Mouse (Mus musculus): ENCODE data around the gene Rgs7. TPM values are rescaled to one million over a fixed set of nuclear protein-coding genes. Genes with fewer than 3 reads are reported as not detected.

Gene Rgs7
- total RNA-seq, 2 experiments from 2014 or later: 69.1 to 70.0 TPM

DNA sequence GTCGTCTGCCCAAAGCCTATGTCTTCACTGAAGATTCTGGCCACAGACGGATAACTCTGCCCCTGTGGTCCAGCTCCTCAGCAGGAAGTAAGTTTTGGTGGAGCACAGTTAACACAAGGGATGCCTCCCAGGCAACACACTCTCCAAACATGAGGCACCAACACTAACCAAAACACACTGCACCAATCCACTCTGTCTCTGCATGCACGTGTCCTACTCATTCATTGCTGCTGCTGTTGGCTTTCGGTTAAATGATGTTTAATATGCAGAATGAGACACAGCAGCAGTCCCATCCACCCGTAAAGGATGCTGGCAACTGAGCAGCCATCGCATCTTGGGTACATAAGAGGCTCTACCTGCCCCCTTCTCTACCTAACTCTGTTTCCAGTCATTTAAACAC is 59.2 kb downstream of the Rgs7 start:
- intact Hi-C loops (cut with DNase I): no loop called here
- peak; percentile 5 for DNase-seq

DNA sequence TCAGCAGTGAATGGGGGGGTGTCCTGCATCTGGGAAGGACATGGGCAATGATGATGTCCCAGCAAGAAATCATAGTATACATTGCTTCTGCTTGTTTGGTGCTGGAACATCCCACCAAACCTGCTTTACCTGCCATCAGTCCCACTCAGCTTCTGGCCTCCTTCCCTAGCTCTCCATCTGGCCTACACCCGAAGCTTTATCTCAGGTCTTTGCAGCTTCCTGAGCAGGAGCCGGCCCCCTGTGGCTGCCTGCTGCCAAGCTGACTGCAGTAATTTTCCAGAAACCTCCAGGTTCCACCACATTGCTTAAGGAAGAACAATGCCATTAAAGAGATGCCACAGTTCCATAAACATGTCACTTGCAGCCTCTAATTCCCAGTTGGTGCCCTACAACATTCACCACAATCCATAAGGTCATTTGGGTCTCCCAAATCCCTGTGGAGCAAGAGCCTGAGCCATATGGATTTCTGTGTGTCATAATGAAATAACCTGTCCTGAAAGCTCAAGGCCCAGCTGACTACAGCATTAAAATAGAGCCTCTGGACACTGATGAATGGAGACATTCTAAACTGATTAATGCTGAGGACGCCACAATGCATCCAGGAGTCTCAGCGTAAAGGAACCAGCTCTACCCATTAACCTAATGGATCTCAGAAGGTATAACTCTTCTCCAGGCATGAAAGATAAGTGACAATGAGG is 60.8 kb downstream of the Rgs7 start:
- peak; percentile 30 for DNase-seq
- intact Hi-C loops (cut with DNase I): no loop called here

DNA sequence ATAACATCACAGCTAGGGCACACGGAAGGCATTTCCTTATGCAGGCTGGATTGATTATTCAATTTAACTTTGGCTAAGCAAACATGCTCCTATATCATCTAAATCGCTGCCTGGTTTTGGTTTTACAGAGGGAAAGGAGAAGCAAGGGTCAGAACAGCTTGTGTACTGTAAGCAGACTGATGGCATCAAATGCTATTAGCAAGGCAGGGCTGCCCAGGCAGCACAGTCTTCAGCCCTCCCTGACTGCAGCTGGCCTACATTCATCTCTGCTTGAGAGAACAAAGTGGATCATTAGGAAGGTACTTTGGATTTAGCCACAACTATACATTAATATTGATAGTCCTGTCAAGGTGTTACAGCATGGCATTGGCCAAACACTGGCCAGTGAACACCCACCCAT is 65.2 kb downstream of the Rgs7 start:
- no peak for DNase-seq
- intact Hi-C loops (cut with DNase I): no loop called here

DNA sequence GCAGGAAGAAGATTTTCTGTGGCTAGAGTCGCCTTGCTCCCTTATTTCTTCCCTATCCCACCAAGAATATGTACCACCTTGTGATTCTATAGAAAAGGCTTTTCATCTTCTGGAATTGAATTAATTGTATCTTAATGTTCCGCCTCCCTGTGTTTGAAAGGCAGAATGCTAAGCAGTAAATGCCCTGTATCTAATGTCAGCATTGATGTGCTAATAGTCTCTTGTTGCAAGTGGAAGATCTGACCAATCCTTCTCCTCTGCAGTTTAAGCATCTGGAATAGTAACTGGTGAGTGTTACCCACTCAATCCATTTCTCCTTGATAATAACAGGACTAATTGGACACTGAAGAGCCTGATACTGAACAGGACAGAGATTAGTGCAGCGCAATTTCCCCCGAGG is 65.9 kb downstream of the Rgs7 start:
- intact Hi-C loops (cut with DNase I): no loop called here
- DNase-seq: no peak

DNA sequence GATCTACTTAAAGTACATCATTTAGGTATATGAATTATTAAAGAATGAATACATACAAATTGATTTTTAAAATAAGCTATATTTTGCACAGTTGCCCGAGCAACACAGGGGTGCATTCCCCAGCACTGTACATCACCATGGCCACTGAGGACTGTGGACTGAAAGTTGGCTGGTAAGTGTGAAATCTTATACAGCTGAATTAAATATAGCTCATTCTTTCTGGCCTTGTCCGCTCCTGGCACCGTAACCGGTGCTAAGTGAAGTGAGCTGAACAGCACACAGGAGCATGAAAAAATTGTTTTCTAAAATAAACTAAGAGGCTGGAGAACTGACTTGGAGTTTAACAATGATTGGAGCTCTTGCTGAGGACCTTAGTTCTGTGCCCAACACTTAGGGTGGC is 71.4 kb downstream of the Rgs7 start:
- intact Hi-C loops (cut with DNase I): no loop called here
- no peak for DNase-seq

DNA sequence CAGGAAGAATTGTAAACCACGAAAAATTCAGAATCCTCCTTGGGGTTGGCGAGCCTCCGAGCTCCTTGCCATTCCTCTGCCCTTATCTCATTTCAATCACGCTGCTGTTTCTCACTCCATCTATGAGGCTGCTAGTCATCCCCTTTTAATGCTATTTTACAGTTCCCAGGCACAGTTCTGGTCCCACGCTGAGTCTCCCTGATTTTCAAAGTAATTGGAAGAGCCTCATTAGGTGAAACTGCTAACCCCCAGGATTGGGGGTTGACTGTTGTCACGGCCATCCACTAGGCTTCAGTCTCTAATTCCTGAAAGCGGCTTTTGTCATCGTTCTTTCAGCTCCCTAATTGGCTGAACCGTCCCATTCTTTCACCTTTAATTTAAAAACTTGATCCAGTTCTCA is 76.6 kb downstream of the Rgs7 start:
- DNase-seq: no peak
- intact Hi-C loops (cut with DNase I): no loop called here

DNA sequence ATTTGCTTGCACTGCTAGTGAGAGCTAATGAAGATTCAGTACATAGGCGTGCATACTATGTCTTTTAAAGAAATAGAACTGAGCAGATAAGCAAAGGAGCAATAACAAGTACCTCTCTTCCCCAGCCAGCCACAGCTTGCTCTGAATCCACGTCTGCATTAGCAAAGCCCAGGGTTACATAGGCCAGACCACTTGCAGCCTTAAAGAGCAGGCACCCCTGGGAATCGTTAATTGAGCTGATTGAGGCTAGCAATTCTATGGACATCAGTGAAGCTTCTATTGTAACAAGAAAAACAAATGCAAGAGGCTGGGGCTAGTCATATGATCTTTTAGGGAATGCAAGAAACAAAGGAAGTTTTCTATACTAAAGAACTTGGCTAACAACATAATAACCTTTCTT is 81.9 kb downstream of the Rgs7 start:
- intact Hi-C loops (cut with DNase I): no loop called here
- no peak for DNase-seq

DNA sequence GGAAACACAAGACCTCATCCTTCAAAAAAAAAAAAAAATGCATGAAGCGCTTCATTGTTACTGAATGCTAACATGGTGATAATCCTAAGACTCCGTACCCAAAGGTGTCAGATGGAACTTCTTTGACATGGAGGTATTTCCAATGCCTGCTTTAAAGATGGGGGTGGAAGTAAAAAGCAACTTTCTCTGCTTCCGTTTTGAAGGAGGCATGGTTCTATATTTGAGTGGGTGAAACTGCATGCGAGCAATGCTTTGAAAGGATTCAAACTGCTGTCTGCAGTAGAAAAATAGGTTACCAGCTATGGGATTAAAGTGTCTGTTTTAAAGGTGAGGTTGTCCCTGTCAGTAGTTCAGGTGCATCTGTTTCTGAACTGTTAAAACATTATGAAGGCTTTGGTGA is 100.4 kb downstream of the Rgs7 start:
- no peak for DNase-seq
- intact Hi-C loops (cut with DNase I): no loop called here

DNA sequence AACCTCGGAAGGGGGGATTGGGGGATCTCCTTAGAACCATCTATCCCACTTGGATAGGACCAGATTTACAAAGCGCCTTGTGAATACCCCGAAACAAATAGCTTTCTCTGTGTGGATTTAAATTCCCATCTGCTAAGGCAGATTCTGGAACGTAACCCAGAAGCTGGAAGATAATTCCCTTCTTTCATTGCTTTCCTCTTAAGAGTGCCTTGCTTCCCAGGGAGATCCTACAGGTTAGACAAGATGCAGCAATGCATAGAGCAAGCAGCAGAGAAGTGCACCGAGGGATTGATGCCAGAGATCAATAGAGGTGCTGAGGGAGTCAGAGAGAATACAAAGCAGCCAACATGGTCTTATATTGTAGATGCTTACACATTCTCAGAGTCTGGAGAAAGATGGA is 103.0 kb downstream of the Rgs7 start:
- intact Hi-C loops (cut with DNase I): no loop called here
- DNase-seq: no peak

DNA sequence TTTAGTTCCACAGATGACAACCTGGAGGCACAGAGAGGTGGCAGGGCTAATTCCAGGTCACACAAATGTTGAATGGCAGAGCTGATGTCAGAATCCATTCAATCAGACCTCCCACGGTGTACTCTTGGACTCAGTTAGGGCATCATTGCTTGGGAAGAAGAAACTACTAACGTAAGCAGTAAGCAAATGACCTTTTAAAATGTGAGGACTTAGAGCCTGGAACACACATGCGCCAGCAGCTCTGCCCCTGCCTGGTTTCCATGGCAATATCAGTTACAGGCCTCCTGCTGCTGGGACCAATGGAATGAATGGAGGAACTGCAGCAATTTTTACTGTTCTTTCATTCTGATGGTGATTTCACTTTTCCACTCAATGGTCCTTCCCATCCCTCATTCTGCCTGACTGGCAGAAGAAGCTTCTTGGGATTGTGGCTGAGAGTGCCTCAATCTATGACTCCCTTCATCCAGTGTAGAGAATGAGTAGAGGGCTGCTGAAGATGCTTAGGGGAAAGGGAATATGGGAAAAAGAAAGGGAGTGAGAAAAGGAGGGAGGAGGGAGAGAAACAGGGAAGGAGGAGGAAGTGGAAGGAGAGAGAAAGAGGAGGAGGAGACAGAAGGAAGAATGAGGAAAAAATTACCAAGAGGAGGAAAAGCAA is 106.6 kb downstream of the Rgs7 start:
- intact Hi-C loops (cut with DNase I): no loop called here
- peak; percentile 20 for DNase-seq

DNA sequence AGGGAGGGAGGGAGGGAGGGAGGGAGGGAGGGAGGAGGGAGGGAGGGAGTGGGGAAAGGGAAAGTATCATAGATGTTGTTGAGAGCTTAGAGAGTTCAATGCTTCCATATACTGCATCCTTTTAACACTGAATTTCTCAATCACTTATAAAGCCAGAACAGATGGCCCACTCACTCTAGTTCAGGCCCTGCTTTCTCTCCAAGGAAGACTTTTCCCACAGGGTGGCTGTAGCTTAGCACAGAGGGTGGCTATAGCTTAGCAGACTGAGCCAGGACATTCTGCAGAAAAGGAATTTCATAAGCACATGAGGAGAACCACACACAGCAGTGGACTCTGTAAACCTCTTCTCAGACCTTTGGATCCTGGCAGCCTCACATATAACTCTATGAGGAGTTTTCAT is 119.7 kb downstream of the Rgs7 start:
- intact Hi-C loops (cut with DNase I): no loop called here
- DNase-seq: no peak

DNA sequence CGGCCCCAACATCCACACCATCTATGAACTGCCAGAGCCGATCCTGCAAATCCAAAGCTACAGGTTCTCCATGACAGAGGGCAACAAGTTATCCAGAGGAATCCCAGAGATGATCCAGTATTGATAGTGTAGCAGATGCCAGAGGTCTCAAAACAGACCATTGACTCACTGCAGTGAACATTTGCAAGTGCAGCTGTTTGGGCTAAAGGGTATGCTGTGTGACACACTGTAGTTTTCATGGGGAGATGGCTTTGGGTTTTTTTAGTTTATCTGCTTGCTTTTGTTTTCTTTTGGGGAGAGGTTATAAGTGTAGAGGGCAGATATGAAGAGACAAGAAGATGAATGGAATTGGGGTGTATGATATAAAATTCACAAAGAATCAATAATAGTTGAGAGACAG is 124.2 kb downstream of the Rgs7 start:
- intact Hi-C loops (cut with DNase I): no loop called here
- DNase-seq: no peak

DNA sequence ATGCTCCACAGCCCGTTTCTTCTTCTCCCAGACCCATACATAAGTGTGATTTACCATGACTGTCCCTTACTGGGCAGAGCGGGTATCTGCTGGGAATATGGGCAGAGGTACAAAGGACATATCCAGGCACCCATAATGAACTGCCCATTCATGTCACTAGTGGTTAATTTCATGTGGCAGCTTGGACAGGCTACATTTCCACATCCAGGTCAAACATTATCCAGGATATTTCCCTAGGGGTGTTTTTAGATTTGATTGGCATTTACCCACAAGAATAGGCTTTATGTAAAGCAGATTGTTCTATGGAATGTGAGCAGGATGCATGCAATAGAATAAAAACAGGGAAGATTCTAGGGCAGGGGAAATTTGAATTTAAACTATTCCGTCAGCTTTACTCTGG is 128.7 kb downstream of the Rgs7 start:
- intact Hi-C loops (cut with DNase I): no loop called here

DNA sequence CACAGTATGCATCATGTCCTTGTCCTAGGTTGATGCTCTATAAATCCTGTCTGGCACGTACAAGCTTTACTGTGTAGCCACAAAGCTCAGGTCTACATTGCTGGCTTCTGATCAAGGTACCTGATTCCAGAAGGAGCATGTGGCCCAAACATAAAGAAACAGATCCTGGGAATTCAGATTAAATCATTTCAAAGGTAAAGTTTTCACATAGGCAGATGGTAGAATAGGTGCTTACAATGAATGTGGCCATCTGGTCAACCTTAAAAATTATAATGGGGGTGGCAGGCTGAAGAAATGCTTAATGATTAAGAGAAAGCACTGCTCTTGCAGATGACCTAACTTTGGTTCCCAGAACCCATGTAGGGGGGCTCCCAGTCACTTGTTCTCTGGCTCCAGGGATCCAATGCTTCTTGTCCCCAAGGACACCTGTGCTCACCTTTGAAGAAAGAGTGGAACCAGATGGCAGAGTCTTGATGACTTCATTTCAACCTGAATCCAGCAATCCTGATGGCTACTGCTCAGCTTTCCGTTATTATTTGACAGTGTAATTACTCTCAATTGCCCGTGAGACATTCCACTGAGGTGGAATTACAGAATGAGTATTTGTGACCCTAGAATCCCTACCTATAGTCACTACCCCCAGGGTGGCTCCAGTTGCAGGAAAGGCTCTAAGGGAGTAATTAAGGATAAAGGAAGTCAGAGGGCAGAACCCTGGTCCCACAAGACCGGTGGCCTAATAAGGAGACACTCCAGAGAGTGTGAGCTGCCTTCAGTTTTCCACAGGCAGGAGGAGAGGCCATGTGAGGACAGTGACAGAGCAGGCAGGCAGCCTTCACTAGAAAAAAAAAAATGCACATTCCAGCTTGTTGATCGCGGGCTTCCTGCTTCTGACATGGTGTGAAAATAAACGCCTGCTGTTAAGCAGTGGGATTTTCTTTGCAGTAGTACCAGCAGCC is 132.6 kb downstream of the Rgs7 start:
- no peak for DNase-seq

More for the DNA sequence above, 128.7 kb downstream of the Rgs7 start:
- no peak for DNase-seq

DNA sequence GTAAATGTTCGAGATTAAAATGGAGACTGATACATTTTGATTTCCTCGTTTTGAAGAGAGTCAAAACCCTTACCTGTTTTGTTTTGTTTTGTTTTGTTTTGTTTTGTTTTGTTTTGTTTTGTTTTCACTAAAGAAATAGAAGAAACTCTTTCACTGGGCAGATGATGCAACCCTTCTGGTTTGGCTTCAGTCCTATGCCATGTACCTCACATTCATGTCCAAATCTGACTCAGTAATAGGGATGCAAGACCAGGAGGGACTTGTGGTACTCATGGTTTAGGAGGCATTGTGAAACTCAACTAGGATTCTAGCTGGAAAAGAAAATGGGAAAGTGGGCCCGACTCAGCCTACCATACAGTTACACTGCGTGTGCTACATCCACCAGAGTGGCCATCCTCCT is 139.4 kb downstream of the Rgs7 start:
- intact Hi-C loops (cut with DNase I): no loop called here
- DNase-seq: no peak

More for the DNA sequence above, 132.6 kb downstream of the Rgs7 start:
- intact Hi-C loops (cut with DNase I): no loop called here

DNA sequence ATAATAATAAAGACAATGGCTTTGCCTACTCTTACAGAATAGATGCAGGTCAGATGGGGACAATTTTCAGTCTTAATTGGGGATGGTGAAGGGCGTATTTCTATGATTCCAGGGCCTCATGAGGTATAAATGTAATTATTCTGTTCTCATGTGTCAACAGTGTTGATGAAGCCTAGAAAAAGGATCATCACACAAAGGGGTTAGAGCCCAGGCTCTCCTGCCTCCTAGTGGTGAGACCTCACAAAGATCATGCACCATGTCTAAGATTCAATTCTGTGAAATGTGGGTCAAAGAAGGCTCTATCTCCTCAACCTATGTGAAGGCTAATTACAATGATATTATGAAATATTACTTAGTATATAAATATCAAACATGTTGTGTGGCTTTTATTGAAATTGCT is 146.1 kb downstream of the Rgs7 start:
- DNase-seq: no peak
- intact Hi-C loops (cut with DNase I): no loop called here

DNA sequence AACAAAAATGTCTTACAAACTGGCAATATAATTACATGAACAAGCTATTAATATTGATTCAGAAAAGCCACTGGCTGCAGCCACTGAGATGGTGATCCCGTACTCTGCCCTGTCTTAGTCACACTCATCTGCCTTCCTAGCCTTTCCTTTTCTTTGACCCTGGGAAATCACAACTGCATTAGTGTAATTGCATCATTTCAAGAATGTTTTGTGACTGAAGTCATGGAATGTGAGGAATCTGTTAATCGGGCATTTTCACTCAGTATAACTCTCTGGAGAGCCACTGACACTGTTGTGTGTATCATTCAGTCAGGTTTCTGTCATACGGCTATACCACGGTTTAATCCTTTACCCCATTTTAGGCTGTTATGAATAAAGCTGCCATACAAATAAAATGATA is 156.1 kb downstream of the Rgs7 start:
- intact Hi-C loops (cut with DNase I): no loop called here

DNA sequence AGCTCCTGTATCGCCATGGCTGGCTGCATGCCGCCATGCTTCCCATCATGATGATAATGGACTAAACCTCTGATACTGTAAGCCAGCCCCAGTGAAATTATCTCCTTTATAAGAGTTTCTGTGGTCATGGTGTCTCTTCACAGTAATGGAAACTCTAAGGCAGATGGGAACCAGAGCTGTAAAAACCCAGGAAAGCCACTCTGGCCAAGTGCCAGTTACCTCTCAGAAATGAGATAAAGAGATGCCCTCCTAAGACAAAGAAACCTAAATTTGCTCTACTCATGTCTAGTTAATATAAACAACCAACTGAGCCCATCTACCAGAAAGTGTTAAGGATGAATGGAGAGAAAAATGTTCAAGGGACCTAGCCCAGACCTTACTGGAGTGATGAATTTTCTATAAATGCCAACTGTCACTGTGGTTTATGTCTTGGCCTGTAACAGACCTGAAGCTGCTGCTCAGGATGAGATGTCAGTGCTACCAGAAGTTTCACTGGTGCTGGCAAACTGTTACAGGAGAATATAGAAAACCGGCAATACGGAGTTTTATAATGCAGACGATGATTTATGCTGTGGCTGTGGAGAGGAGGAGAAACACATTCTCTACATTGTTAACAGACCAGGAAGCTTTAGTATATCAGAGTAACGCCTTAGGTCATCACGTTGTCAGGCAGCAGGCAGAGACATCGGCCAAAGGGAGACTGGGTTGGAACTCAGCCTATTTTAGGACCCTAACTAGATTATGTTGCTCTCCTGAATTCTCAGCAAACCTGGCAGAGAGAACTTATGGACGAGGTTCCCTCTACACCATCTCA is 159.1 kb downstream of the Rgs7 start:
- intact Hi-C loops (cut with DNase I): no loop called here
- peak; percentile 11 for DNase-seq

More for the DNA sequence above, 156.1 kb downstream of the Rgs7 start:
- no peak for DNase-seq

DNA sequence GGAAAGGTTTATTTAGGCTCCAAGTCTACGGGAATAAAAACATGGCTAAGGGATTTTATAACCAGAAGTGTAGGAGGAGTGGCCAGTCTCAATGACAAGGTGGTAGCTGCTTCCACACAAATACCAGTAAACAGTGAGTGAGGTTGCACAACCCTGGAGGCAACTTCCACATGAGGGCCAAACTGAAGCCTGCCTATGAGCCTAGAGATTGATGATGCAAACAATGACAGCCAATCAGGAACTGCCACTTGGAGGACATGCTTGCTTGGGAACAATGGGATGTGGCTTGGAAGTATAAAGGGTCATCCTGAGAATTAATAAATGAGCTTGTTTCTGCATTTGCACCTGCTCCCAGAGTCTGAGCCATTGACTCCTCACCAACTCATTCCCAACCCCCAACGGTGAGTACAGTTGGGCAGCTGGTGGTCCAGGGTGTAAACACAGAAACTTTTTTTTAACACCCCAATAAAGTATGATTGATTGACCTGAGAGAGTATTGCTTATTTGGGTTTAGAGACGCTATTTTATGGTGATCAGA is 162.3 kb downstream of the Rgs7 start:
- no peak for DNase-seq
- intact Hi-C loops (cut with DNase I): no loop called here

DNA sequence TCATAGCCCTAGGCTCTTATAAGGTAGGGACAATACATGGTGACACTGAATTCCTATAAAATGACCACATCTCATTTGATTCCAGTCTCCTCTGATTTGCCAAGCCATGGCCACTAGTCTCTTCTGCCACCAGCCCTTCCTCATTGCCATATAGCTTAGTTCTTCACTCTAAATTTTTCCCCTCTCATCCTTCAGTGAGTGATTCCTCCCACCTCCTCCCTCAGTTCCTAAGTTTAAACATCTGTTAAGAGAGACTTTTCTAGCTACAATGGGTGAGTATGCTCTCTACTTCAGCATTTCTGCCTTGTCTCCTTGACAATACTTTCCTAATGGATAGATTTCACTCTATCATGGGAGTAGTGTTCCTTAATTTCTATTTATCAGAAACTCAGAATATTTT is 169.5 kb downstream of the Rgs7 start:
- intact Hi-C loops (cut with DNase I): no loop called here
- no peak for DNase-seq
